In the genomic region with DNA sequence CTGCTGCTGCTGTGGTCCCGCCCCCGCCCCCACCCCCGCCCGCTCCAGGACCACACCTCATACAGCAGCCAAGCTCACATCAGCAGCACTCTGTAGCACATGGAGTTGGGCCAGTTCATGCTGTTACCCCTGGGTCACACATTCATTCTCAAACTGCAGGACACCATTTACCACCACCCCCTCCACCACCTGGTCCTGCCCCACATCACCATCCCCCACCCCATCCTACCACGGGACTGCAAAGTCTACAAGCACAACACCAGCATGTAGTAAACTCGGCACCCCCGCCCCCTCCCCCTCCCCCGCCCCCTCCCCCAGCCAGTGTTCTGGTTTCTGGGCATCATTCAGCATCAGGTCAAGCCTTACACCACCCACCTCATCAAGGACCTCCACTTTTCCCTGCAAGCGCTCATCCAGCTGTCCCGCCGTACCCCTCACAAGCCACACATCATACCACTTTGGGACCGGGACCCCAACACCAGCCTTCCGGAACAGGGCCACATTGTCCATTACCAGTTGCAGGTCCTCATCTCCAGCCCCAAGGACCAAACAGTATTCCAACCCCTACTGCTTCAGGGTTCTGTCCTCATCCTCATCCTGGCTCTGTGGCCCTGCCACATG, we compare ENCODE assay signal across 9 mouse cellular contexts.
DNase-seq lines count a peak whose midpoint lies in the region; ATAC-seq lines count a peak whose summit lies in the region.
"Had no signal": no experiment of that assay in that cellular context is flagged by ENCODE, and none has a peak within 500 bp of the region (broad histone marks: within the 10 kb centered on the region; RNA-seq: fewer than 3 reads in every experiment).

No protein-coding gene starts in this region.

- no peaks in the 10 kb centered on the region for H3K27me3 ChIP-seq in hindbrain, embryonic 11.5 days (ENCODE audit: control insufficient read depth, insufficient read depth, low read length)
- H3K27me3 ChIP-seq in hindbrain, embryonic 10.5 days (ENCODE audit: insufficient read depth, poor library complexity, severe bottlenecking) = no peaks in the 10 kb centered on the region
- no peaks in the 10 kb centered on the region for H3K27me3 ChIP-seq in midbrain, embryonic 12.5 days

- WGBS in hindbrain, embryonic 11.5 days = 81% methylated on average over 13 of the region's 13 CpGs
- WGBS in hindbrain, embryonic 10.5 days = 81% methylated on average over 13 of the region's 13 CpGs
- 85% methylated on average over 11 of the region's 13 CpGs for WGBS in midbrain, embryonic 12.5 days

- no peak for DNase-seq in hindbrain, embryonic 11.5 days (ENCODE audit: low spot score)
- DNase-seq in hindbrain, embryonic 10.5 days (ENCODE audit: low spot score) = no peak
- peak; percentile 24 for DNase-seq in ZHBTc4 (ENCODE audit: low read depth, low spot score)
- peak; percentile 59 for DNase-seq in forelimb bud, embryonic 11.5 days (ENCODE audit: low read depth, low spot score)
- no peak for DNase-seq in right cerebral cortex, postnatal 25 days
- DNase-seq in urinary bladder, adult 2 months (ENCODE audit: low spot score) = no peak
- no peak for DNase-seq in gastrocnemius, postnatal 10 days

- H3K9me3 ChIP-seq in hindbrain, embryonic 11.5 days (ENCODE audit: control insufficient read depth, low read length) = no peaks in the 10 kb centered on the region
- H3K9me3 ChIP-seq in hindbrain, embryonic 10.5 days = no peaks in the 10 kb centered on the region
- H3K9me3 ChIP-seq in midbrain, embryonic 12.5 days = no peaks in the 10 kb centered on the region
- H3K9me3 ChIP-seq: G1E had no signal

- no peak overlapping the region for H3K4me2 ChIP-seq in hindbrain, embryonic 11.5 days (replicated peaks; ENCODE audit: low read depth, low read length)
- no peak overlapping the region for H3K4me2 ChIP-seq in midbrain, embryonic 12.5 days (replicated peaks)

- no peaks in the 10 kb centered on the region for H3K4me1 ChIP-seq in hindbrain, embryonic 11.5 days (replicated peaks; ENCODE audit: control insufficient read depth, insufficient read depth, low read length)
- H3K4me1 ChIP-seq in hindbrain, embryonic 10.5 days (replicated peaks) = no peaks in the 10 kb centered on the region
- H3K4me1 ChIP-seq in midbrain, embryonic 12.5 days = no peaks in the 10 kb centered on the region

- peak; percentile 54; the same call in 1 of the 2 replicates for ATAC-seq in hindbrain, embryonic 11.5 days (ENCODE audit: low FRiP score)
- peak; percentile 47; the same call in 1 of the 2 replicates for ATAC-seq in midbrain, embryonic 12.5 days (ENCODE audit: low FRiP score, low read depth)

- no peak overlapping the region for H3K4me3 ChIP-seq in hindbrain, embryonic 11.5 days (ENCODE audit: low read depth, low read length)
- H3K4me3 ChIP-seq in hindbrain, embryonic 10.5 days = no peak overlapping the region
- no peak overlapping the region for H3K4me3 ChIP-seq in midbrain, embryonic 12.5 days

- no peak overlapping the region for H3K9ac ChIP-seq in hindbrain, embryonic 11.5 days (ENCODE audit: low read depth, low read length)
- no peak overlapping the region for H3K9ac ChIP-seq in midbrain, embryonic 12.5 days (replicated peaks)

- no peak overlapping the region for H3K27ac ChIP-seq in hindbrain, embryonic 11.5 days (ENCODE audit: low read depth, low read length)
- no peak overlapping the region for H3K27ac ChIP-seq in hindbrain, embryonic 10.5 days
- H3K27ac ChIP-seq in midbrain, embryonic 12.5 days (replicated peaks) = no peak overlapping the region

- peaks cover 23% of the 10 kb centered on the region for H3K36me3 ChIP-seq in hindbrain, embryonic 11.5 days (ENCODE audit: control insufficient read depth, insufficient read depth, low read length)
- peaks cover 88% of the 10 kb centered on the region for H3K36me3 ChIP-seq in hindbrain, embryonic 10.5 days
- H3K36me3 ChIP-seq in midbrain, embryonic 12.5 days = peaks cover 64% of the 10 kb centered on the region

Comparison
In these comparisons a context has a peak if more than half of its experiments do, and no peak if none do; other contexts are left out.
1. DNase-seq: peak in ZHBTc4 (single experiment) and forelimb bud, embryonic 11.5 days (single experiment); none in hindbrain, embryonic 11.5 days (single experiment), hindbrain, embryonic 10.5 days (single experiment), right cerebral cortex, postnatal 25 days (single experiment), urinary bladder, adult 2 months (single experiment) and gastrocnemius, postnatal 10 days (single experiment).